Mouse (Mus musculus) midbrain, embryonic 13.5 days (tissue): ENCODE data around the gene Afp. TPM values are rescaled to one million over a fixed set of nuclear protein-coding genes. Genes with fewer than 3 reads are reported as not detected.

Experiments used
- ATAC-seq: fragments of 200-750 bp; cut with Nextera tagmentation; 2 replicates; pipeline ENCODE4 v1.8.0; 2017; ENCODE audit warnings: mild to moderate bottlenecking, moderate TSS enrichment, moderate library complexity
- H3K27ac ChIP-seq: fragments of 300-500 bp; sonication (generic); 2 replicates; pipeline ENCODE4 v1.5.1; 2015; ENCODE audit warnings: inconsistent platforms, mild to moderate bottlenecking, moderate library complexity
- H3K27me3 ChIP-seq: fragments of 300-500 bp; sonication (generic); 2 replicates; pipeline ENCODE4 v1.6.1; 2015; ENCODE audit warnings: mild to moderate bottlenecking, inconsistent platforms
- H3K36me3 ChIP-seq: fragments of 300-500 bp; sonication (generic); 2 replicates; pipeline ENCODE4 v1.6.1; 2015; ENCODE audit warnings: mild to moderate bottlenecking, inconsistent platforms
- H3K4me1 ChIP-seq: fragments of 300-500 bp; sonication (generic); replicated peaks from 2 replicates; pipeline ENCODE4 v1.6.1; 2015; ENCODE audit warnings: inconsistent platforms
- H3K4me2 ChIP-seq: fragments of 300-500 bp; sonication (generic); replicated peaks from 2 replicates; pipeline ENCODE4 v1.6.1; 2015; ENCODE audit warnings: moderate library complexity, mild to moderate bottlenecking, inconsistent platforms
- H3K4me3 ChIP-seq: fragments of 300-500 bp; sonication (generic); replicated peaks from 2 replicates; pipeline ENCODE4 v1.5.1; 2015; ENCODE audit warnings: mild to moderate bottlenecking, inconsistent platforms
- H3K9ac ChIP-seq: fragments of 300-500 bp; sonication (generic); replicated peaks from 2 replicates; pipeline ENCODE4 v1.6.1; 2015; ENCODE audit warnings: mild to moderate bottlenecking, inconsistent platforms
- H3K9me3 ChIP-seq: fragments of 300-500 bp; sonication (generic); 2 replicates; pipeline ENCODE4 v1.6.1; 2016; ENCODE audit warnings: mild to moderate bottlenecking, inconsistent platforms
- WGBS: fragments of 180-500 bp; shearing (Covaris S2); methylation state at CpG from one replicate; pipeline ENCODE4 v1.1.7; 2015; 5-methylcytosine and 5-hydroxymethylcytosine counted together
- polyA plus RNA-seq: library from polyadenylated mRNA; unstranded; fragments of >200 nt; fragmentation: Nextera tagmentation; extraction: Ambion mirVana; gene quantifications from 2 replicates; pipeline ENCODE4 v1.2.1, GENCODE M21; 2015

Gene Afp
- polyA plus RNA-seq, 1 experiment from 2014 or later, result 1.7 TPM

DNA sequence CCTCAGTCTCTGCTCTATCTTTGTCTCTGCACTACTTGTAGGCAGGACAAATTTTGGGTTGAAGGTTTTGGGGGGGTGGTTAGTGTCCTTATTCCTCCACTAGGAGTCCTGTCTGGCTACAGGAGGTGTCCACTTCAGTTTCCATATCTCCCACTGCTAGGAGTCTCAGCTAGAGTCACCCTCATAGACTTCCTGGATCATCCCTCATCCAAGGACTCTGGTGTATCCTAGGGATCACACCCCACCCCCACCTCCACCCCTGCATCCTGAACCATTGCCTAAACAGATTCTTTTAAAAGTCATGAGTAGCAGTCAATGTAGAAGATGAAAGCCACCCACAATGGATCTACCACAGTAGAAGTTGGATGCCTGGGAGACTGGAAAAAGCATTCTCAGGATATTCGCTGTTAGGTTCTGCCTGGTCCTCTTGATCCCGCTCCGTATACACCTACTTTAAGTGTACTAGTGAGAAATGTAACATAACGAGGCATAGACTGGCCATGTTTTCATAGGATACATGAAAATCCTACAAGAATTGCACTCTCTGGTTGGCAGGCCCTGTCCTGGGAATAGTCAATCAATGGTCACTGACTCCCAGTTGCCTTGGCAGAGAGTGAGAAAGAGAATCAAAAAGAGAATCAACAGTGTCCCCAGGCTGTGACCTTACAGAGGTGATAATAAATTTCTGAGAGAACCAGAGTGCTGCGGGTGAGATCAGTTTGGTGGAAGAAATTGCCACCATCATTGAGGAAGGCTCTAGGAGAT, 19.5 kb downstream of the Afp start:
- no peak for ATAC-seq
- Histone ChIP-seq H3K4me3 (no peak overlapping the region), H3K4me2 (no peak overlapping the region), H3K9me3 (no peaks in the 10 kb centered on the region), H3K36me3 (no peaks in the 10 kb centered on the region), H3K9ac (no peak overlapping the region), H3K27ac (no peak overlapping the region), H3K4me1 (0 out of 2 replicates have a peak, but pooled peaks cover 4% of the 10 kb centered on the region), H3K27me3 (no peaks in the 10 kb centered on the region)
- 91% methylated on average over 5 of the region's 5 CpGs for WGBS

DNA sequence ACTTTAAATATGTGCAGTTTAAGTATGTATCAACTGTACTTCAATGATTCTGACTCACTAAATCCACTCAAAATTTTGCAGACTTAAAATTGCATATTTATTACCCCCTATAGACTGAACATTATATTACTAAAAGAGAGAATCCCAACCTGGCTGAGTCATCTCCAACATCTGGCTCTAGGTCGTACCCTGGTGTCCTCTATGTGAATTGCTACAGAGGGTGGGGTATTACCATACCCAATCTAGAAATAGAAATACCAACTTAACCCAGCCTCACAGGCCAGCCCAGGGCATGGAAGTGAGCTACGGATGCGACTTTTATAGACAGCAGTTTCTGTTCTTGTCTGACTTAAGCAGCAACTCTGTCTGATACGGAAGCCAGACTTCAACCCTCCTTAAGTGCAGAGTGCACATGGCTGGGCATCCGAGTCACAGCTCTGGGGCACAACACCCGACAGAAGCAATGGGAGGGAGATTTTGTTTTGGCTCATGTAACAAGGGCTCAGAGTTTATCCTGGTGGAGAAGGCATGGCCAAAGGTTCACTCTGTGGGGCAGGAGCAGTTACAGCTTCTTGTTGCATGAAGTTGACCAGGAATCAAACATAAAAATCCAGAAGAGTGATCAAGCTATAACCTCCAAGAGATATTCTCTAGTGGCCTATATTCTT, 21.9 kb downstream of the Afp start:
- H3K4me1 ChIP-seq, result 0 out of 2 replicates have a peak, but pooled peaks cover 3% of the 10 kb centered on the region
- no peaks in the 10 kb centered on the region for H3K9me3 ChIP-seq
- ATAC-seq, result no peak
- H3K4me2 ChIP-seq, result no peak overlapping the region
- H3K9ac ChIP-seq, result no peak overlapping the region
- H3K27me3 ChIP-seq, result no peaks in the 10 kb centered on the region
- WGBS, result 83% methylated on average over 6 of the region's 6 CpGs
- no peak overlapping the region for H3K4me3 ChIP-seq
- no peak overlapping the region for H3K27ac ChIP-seq
- H3K36me3 ChIP-seq, result no peaks in the 10 kb centered on the region

DNA sequence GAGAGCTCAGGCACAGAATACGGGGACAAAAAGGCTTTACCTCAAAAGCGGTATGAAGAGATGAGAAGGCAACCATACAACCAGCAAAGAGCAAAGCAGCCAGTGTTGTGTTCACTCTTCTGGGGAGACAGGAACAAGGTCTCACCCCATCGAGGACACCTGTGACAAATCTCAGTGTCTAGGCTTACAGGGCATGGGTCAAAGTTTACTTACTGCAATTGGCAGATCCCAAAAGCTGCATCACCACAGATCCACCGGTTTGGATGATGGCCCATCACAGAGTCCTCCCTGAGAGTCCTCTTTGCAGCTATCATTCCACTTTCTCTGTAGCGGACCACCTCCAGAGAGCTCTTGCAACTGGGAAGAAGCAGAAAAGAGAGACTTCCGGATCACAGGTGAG, 25.0 kb downstream of the Afp start:
- Histone ChIP-seq H3K4me2 (no peak overlapping the region), H3K9me3 (no peaks in the 10 kb centered on the region), H3K4me3 (no peak overlapping the region), H3K36me3 (no peaks in the 10 kb centered on the region), H3K27me3 (no peaks in the 10 kb centered on the region), H3K9ac (no peak overlapping the region), H3K4me1 (no peaks in the 10 kb centered on the region), H3K27ac (no peak overlapping the region)
- no peak for ATAC-seq
- 87% methylated on average over 6 of the region's 6 CpGs for WGBS

GRCm38 (mm10) chr5:90518356-90519100, 28.0 kb downstream of the Afp start, which contains the start of gene Afm:
Afm (plus strand) TSS chr5:90518932.
- H3K36me3 ChIP-seq, result no peaks in the 10 kb centered on the region
- H3K27ac ChIP-seq, result no peak within 1 kb of the TSS
- H3K4me2 ChIP-seq, result no peak within 1 kb of the TSS
- WGBS, result 92% methylated on average over 6 of the region's 6 CpGs
- ATAC-seq, result no peak
- no peak within 1 kb of the TSS for H3K9ac ChIP-seq
- no peaks in the 10 kb centered on the region for H3K4me1 ChIP-seq
- H3K27me3 ChIP-seq, result no peaks in the 10 kb centered on the region
- no peak within 1 kb of the TSS for H3K4me3 ChIP-seq
- no peaks in the 10 kb centered on the region for H3K9me3 ChIP-seq

- no peak for ATAC-seq
- 90% methylated on average over 8 of the region's 8 CpGs for WGBS
- H3K4me1 ChIP-seq, result no peaks in the 10 kb centered on the region
- H3K4me3 ChIP-seq, result no peak overlapping the region
- no peaks in the 10 kb centered on the region for H3K9me3 ChIP-seq
- no peak overlapping the region for H3K9ac ChIP-seq
- H3K4me2 ChIP-seq, result no peak overlapping the region
- H3K27me3 ChIP-seq, result no peaks in the 10 kb centered on the region
- H3K36me3 ChIP-seq, result no peaks in the 10 kb centered on the region
- no peak overlapping the region for H3K27ac ChIP-seq
These were observed 60.7 kb downstream of the Afp start for GRCm38 (mm10) chr5:90551191-90551590.

DNA sequence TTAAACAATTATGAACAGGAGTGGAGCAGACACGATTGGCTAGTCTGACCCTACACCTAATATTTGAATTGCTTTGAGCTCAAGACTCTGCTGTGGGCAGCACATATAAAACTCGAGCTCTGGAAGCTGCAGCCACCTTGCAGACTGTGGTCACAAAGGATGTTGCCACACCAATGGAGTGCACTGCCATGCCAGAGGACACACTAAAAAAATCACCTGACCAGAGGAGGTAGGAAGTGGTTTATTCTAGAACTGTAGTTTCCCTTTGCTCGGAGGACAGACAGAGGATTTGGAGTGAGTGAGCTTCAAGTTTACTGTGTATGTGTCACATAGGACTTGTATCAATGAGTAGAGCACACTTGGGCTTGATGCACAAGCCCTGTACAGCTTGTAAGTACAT, 65.5 kb downstream of the Afp start:
- Histone ChIP-seq H3K4me3 (no peak overlapping the region), H3K9me3 (no peaks in the 10 kb centered on the region), H3K27me3 (no peaks in the 10 kb centered on the region), H3K4me1 (no peaks in the 10 kb centered on the region), H3K27ac (no peak overlapping the region), H3K9ac (no peak overlapping the region), H3K4me2 (no peak overlapping the region), H3K36me3 (no peaks in the 10 kb centered on the region)
- 84% methylated on average over 3 of the region's 3 CpGs for WGBS
- ATAC-seq, result no peak

Other genes starting within 250 kb of the Afp start
- 31.5 and 32.2 TPM in 2 replicates for gene Ankrd17, start 124.2 kb upstream of the Afp start, polyA plus RNA-seq
- gene Gm9958, start 123.5 kb upstream of the Afp start, polyA plus RNA-seq, result 6.5 and 6.9 TPM in 2 replicates
- gene Alb, start 29.8 kb upstream of the Afp start, polyA plus RNA-seq, result 0.62 TPM in 1 of 2 replicates, not detected in the other
- not detected in 2 replicates for gene Afm, start 28.2 kb downstream of the Afp start, polyA plus RNA-seq
- not detected in 2 replicates for gene 5830473C10Rik, start 70.4 kb downstream of the Afp start, polyA plus RNA-seq
- gene Rassf6, start 149.9 kb downstream of the Afp start, polyA plus RNA-seq, result 0.40 and 0.57 TPM in 2 replicates